Mouse (Mus musculus) forebrain, embryonic 14.5 days (tissue): ENCODE data around the gene Gas2l2. TPM values are rescaled to one million over a fixed set of nuclear protein-coding genes. Genes with fewer than 3 reads are reported as not detected.

Source experiments
- ATAC-seq: fragments of 200-750 bp; cut with Nextera tagmentation; 2 replicates; pipeline ENCODE4 v1.8.0; 2017; ENCODE audit warnings: mild to moderate bottlenecking, moderate library complexity
- DNase-seq: peaks from one replicate; pipeline ENCODE4 v3.0.0-alpha.2; 2015; ENCODE audit warnings: low spot score
- H3K27ac ChIP-seq: fragments of 300-500 bp; sonication (generic); 2 replicates; pipeline ENCODE4 v1.5.1; 2014; ENCODE audit warnings: low read depth, mild to moderate bottlenecking, control low read depth, low read length, moderate library complexity
- H3K27me3 ChIP-seq: fragments of 300-500 bp; sonication (generic); replicated peaks from 2 replicates; pipeline ENCODE4 v1.6.1; 2014; ENCODE audit warnings: low read length, control low read depth, mixed read lengths; ENCODE audit not compliant: control insufficient read depth, insufficient read depth
- H3K36me3 ChIP-seq: fragments of 300-500 bp; sonication (generic); 2 replicates; pipeline ENCODE4 v1.6.1; 2014; ENCODE audit warnings: low read length, control low read depth; ENCODE audit not compliant: control insufficient read depth, insufficient read depth
- H3K4me1 ChIP-seq: fragments of 300-500 bp; sonication (generic); 2 replicates; pipeline ENCODE4 v1.6.1; 2014; ENCODE audit warnings: antibody characterized with exemption, low read length, control low read depth; ENCODE audit not compliant: control insufficient read depth, insufficient read depth
- H3K4me2 ChIP-seq: fragments of 300-500 bp; sonication (generic); 2 replicates; pipeline ENCODE4 v1.6.1; 2014; ENCODE audit warnings: mild to moderate bottlenecking, control low read depth, low read length
- H3K4me3 ChIP-seq: fragments of 300-500 bp; sonication (generic); 2 replicates; pipeline ENCODE4 v1.5.1; 2014; ENCODE audit warnings: low read depth, low read length, control low read depth
- H3K9ac ChIP-seq: fragments of 300-500 bp; sonication (generic); 2 replicates; pipeline ENCODE4 v1.6.1; 2014; ENCODE audit warnings: mild to moderate bottlenecking, low read length, control low read depth, moderate library complexity
- H3K9me3 ChIP-seq: fragments of 300-500 bp; sonication (generic); replicated peaks from 2 replicates; pipeline ENCODE4 v1.6.1; 2016; ENCODE audit warnings: low read length, control low read depth, mixed read lengths; ENCODE audit not compliant: control insufficient read depth
- WGBS: fragments of 180-500 bp; shearing (Covaris S2); extraction: QIAGEN DNeasy Blood & Tissue Kit; methylation state at CpG from one replicate; pipeline ENCODE4 v1.1.7; 2014; 5-methylcytosine and 5-hydroxymethylcytosine counted together
- polyA plus RNA-seq: library from polyadenylated mRNA; unstranded; fragments of >200 nt; fragmentation: Nextera tagmentation; extraction: Ambion mirVana; gene quantifications from 2 replicates; pipeline ENCODE4 v1.2.1, GENCODE M21; 2014

Gas2l2 gene
- polyA plus RNA-seq, 1 experiment from 2014 or later: 0.38 TPM

- H3K27me3 ChIP-seq: no peaks in the 10 kb centered on the region
- WGBS: 10% methylated on average over 6 of the region's 6 CpGs
- H3K9ac ChIP-seq: peak overlapping the region; percentile 41; the same call in 1 of the 2 replicates
- peak overlapping the region; percentile 48; the same call in 1 of the 2 replicates for H3K27ac ChIP-seq
- no peaks in the 10 kb centered on the region for H3K9me3 ChIP-seq
- H3K4me3 ChIP-seq: no peak overlapping the region
- H3K36me3 ChIP-seq: peaks cover 68% of the 10 kb centered on the region
- ATAC-seq: peak; percentile 67
- DNase-seq: peak; percentile 83
- peaks cover 11% of the 10 kb centered on the region for H3K4me1 ChIP-seq
- no peak overlapping the region for H3K4me2 ChIP-seq
Observed at GRCm38 (mm10) chr11:83394802-83395439, 34.3 kb downstream of the Gas2l2 start.

- ATAC-seq (no peak), DNase-seq (no peak)
- Histone ChIP-seq H3K4me1 (peaks cover 11% of the 10 kb centered on the region), H3K9ac (no peak overlapping the region), H3K4me2 (no peak overlapping the region), H3K27ac (no peak overlapping the region), H3K4me3 (no peak overlapping the region), H3K36me3 (peaks cover 62% of the 10 kb centered on the region), H3K9me3 (no peaks in the 10 kb centered on the region), H3K27me3 (no peaks in the 10 kb centered on the region)
- WGBS: 86% methylated on average over 4 of the region's 4 CpGs
Observed at GRCm38 (mm10) chr11:83393062-83393461, 36.2 kb downstream of the Gas2l2 start.

GRCm38 (mm10) chr11:83383532-83383887 is 45.7 kb downstream of the Gas2l2 start:
- Histone ChIP-seq H3K27me3 (no peaks in the 10 kb centered on the region), H3K4me2 (no peak overlapping the region), H3K9ac (no peak overlapping the region), H3K27ac (peak overlapping the region; percentile 62; the same call in 1 of the 2 replicates), H3K9me3 (no peaks in the 10 kb centered on the region), H3K4me3 (no peak overlapping the region), H3K36me3 (0 out of 2 replicates have a peak, but pooled peaks cover 9% of the 10 kb centered on the region), H3K4me1 (peaks cover 6% of the 10 kb centered on the region; the same call in 1 of the 2 replicates)
- no peak for DNase-seq
- ATAC-seq: no peak
- 54% methylated on average over 1 of the region's 1 CpGs for WGBS

GRCm38 (mm10) chr11:83382876-83383531 is 46.3 kb downstream of the Gas2l2 start:
- Histone ChIP-seq H3K9ac (no peak overlapping the region), H3K4me2 (no peak overlapping the region), H3K9me3 (no peaks in the 10 kb centered on the region), H3K27ac (peak overlapping the region; percentile 62; the same call in 1 of the 2 replicates), H3K36me3 (peaks cover 12% of the 10 kb centered on the region), H3K4me1 (peaks cover 6% of the 10 kb centered on the region; the same call in 1 of the 2 replicates), H3K4me3 (no peak overlapping the region), H3K27me3 (no peaks in the 10 kb centered on the region)
- 32% methylated on average over 9 of the region's 9 CpGs for WGBS
- DNase-seq (peak; percentile 46), ATAC-seq (no peak)

GRCm38 (mm10) chr11:83379745-83380341 is 49.4 kb downstream of the Gas2l2 start:
- no peak for DNase-seq
- Histone ChIP-seq H3K4me1 (peaks cover 6% of the 10 kb centered on the region; the same call in 1 of the 2 replicates), H3K9ac (no peak overlapping the region), H3K4me2 (no peak overlapping the region), H3K4me3 (no peak overlapping the region), H3K36me3 (peaks cover 29% of the 10 kb centered on the region), H3K27me3 (no peaks in the 10 kb centered on the region), H3K27ac (no peak overlapping the region), H3K9me3 (no peaks in the 10 kb centered on the region)
- WGBS: 81% methylated on average over 7 of the region's 7 CpGs
- no peak for ATAC-seq

Other genes with a start within 250 kb of the Gas2l2 start
- gene Slfn3, start 238.1 kb downstream of the Gas2l2 start, polyA plus RNA-seq: 0.25 and 0.28 TPM in 2 replicates
- gene Slfn14, start 142.7 kb downstream of the Gas2l2 start, polyA plus RNA-seq: not detected in 2 replicates
- gene Ap2b1, start 130.4 kb downstream of the Gas2l2 start, polyA plus RNA-seq: 107 and 139 TPM in 2 replicates
- gene Pex12, start 126.9 kb downstream of the Gas2l2 start, polyA plus RNA-seq: 18.0 and 23.3 TPM in 2 replicates
- 7.9 and 12.3 TPM in 2 replicates for gene Rasl10b, start 20.3 kb downstream of the Gas2l2 start, polyA plus RNA-seq
- gene 1700020L24Rik, start 8.2 kb upstream of the Gas2l2 start, polyA plus RNA-seq: 0.36 TPM in 1 of 2 replicates, not detected in the other
- 1.8 and 2.2 TPM in 2 replicates for gene Mmp28, start 33.6 kb upstream of the Gas2l2 start, polyA plus RNA-seq
- gene Taf15, start 43.6 kb upstream of the Gas2l2 start, polyA plus RNA-seq: 8.1 and 10.2 TPM in 2 replicates
- not detected in 2 replicates for gene Heatr9, start 92.7 kb upstream of the Gas2l2 start, polyA plus RNA-seq
- gene Ccl5, start 101.1 kb upstream of the Gas2l2 start, polyA plus RNA-seq: 0.33 and 0.46 TPM in 2 replicates
- gene Ccl9, start 149.2 kb upstream of the Gas2l2 start, polyA plus RNA-seq: 1.2 and 2.0 TPM in 2 replicates
- gene Ccl6, start 163.6 kb upstream of the Gas2l2 start, polyA plus RNA-seq: 1.3 and 1.6 TPM in 2 replicates
- gene Rpl9-ps1, start 216.2 kb upstream of the Gas2l2 start, polyA plus RNA-seq: not detected in 2 replicates
- gene Ccl3, start 219.9 kb upstream of the Gas2l2 start, polyA plus RNA-seq: 0.55 and 1.1 TPM in 2 replicates
- gene Ccl4, start 233.1 kb upstream of the Gas2l2 start, polyA plus RNA-seq: 0.56 TPM in 1 of 2 replicates, not detected in the other